Mouse (Mus musculus) embryonic facial prominence, embryonic 14.5 days (tissue): ENCODE measurements around the gene Vmn1r148. TPM values are rescaled to one million over a fixed set of nuclear protein-coding genes. Genes with fewer than 3 reads are reported as not detected.
"Not testable (repeated sequence)": the region's sequence is repeated elsewhere in the genome, so short reads cannot be mapped to it uniquely, and the experiment has no call there.

Source experiments
- ATAC-seq: fragments of 200-750 bp; cut with Nextera tagmentation; 2 replicates; pipeline ENCODE4 v1.8.0; 2017; ENCODE audit warnings: low read depth, moderate number of reproducible peaks, moderate TSS enrichment
- DNase-seq: peaks from one replicate; pipeline ENCODE4 v3.0.0-alpha.2; 2015; ENCODE audit warnings: low spot score
- H3K27ac ChIP-seq: fragments of 300-500 bp; sonication (generic); replicated peaks from 2 replicates; pipeline ENCODE4 v1.5.1; 2014; ENCODE audit warnings: low read depth, mild to moderate bottlenecking, low read length, moderate library complexity
- H3K27me3 ChIP-seq: fragments of 300-500 bp; sonication (generic); replicated peaks from 2 replicates; pipeline ENCODE4 v1.6.1; 2014; ENCODE audit warnings: low read length; ENCODE audit not compliant: control insufficient read depth, insufficient read depth
- H3K36me3 ChIP-seq: fragments of 300-500 bp; sonication (generic); 2 replicates; pipeline ENCODE4 v1.6.1; 2014; ENCODE audit warnings: low read length, mixed read lengths; ENCODE audit not compliant: control insufficient read depth, insufficient read depth
- H3K4me1 ChIP-seq: fragments of 300-500 bp; sonication (generic); 2 replicates; pipeline ENCODE4 v1.6.1; 2014; ENCODE audit warnings: antibody characterized with exemption, low read length; ENCODE audit not compliant: control insufficient read depth, insufficient read depth
- H3K4me2 ChIP-seq: fragments of 300-500 bp; sonication (generic); 2 replicates; pipeline ENCODE4 v1.6.1; 2014; ENCODE audit warnings: low read depth, mild to moderate bottlenecking, low read length, moderate library complexity, mixed read lengths
- H3K4me3 ChIP-seq: fragments of 300-500 bp; sonication (generic); 2 replicates; pipeline ENCODE4 v1.5.1; 2014; ENCODE audit warnings: low read depth, mild to moderate bottlenecking, low read length
- H3K9ac ChIP-seq: fragments of 300-500 bp; sonication (generic); 2 replicates; pipeline ENCODE4 v1.6.1; 2014; ENCODE audit warnings: low read depth, mild to moderate bottlenecking, low read length, moderate library complexity, mixed read lengths
- H3K9me3 ChIP-seq: fragments of 300-500 bp; sonication (generic); 2 replicates; pipeline ENCODE4 v1.6.1; 2016; ENCODE audit warnings: low read length; ENCODE audit not compliant: control insufficient read depth
- WGBS: fragments of 180-500 bp; shearing (Covaris S2); extraction: QIAGEN DNeasy Blood & Tissue Kit; methylation state at CpG from one replicate; pipeline ENCODE4 v1.1.7; 2014; 5-methylcytosine and 5-hydroxymethylcytosine counted together
- polyA plus RNA-seq: library from polyadenylated mRNA; unstranded; fragments of >200 nt; fragmentation: Nextera tagmentation; extraction: Ambion mirVana; gene quantifications from 2 replicates; pipeline ENCODE4 v1.2.1, GENCODE M21; 2014

Gene Vmn1r148
- not detected in 2 replicates for polyA plus RNA-seq

- not testable (repeated sequence) for H3K4me1 ChIP-seq, ATAC-seq, H3K27ac ChIP-seq, H3K27me3 ChIP-seq, DNase-seq, H3K4me2 ChIP-seq, H3K9ac ChIP-seq, H3K4me3 ChIP-seq, H3K9me3 ChIP-seq, H3K36me3 ChIP-seq
- WGBS: no CpG with 5 or more reads among the region's 3 CpGs
Observed at GRCm38 (mm10) chr7:22413283-22413682, at the start of gene Vmn1r148. Vmn1r148 (plus strand) TSS chr7:22413583.

- ATAC-seq, DNase-seq, H3K36me3 ChIP-seq, H3K4me2 ChIP-seq, H3K4me1 ChIP-seq, H3K27ac ChIP-seq, H3K9me3 ChIP-seq, H3K9ac ChIP-seq, H3K27me3 ChIP-seq, H3K4me3 ChIP-seq: not testable (repeated sequence)
- WGBS: no CpG with 5 or more reads among the region's 1 CpGs
Observed at GRCm38 (mm10) chr7:22370939-22371338, 42.4 kb upstream of the Vmn1r148 start, which contains the start of gene Gm8660. Gm8660 (minus strand) TSS chr7:22371039.

DNA sequence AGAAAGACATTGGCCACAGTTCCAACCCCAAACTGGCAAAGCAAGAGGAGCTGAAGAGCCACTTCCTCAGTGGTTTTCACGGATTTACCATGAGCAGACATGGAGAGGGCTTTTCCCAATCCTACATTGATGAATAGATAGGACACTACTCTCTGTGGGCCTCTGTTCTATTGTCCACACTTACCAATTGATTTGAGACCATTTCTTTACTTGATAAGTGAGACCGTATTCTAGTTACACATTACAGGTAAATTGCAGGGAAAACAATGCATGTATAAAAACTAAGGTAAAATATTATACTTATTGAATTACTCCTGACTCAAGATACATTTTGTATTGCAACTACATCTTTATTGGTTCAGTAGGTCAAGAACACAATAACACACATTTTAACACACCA, 24.7 kb downstream of the Vmn1r148 start, which contains the start of gene Vmn1r149:
TSS of gene Vmn1r149 (minus strand) at position 101 of the 400 bp plus-strand sequence.
- H3K9ac ChIP-seq, H3K9me3 ChIP-seq, H3K4me3 ChIP-seq, H3K4me2 ChIP-seq, DNase-seq, H3K36me3 ChIP-seq, H3K27me3 ChIP-seq, H3K27ac ChIP-seq, ATAC-seq, H3K4me1 ChIP-seq: not testable (repeated sequence)
- no CpG with 5 or more reads among the region's 2 CpGs for WGBS

DNA sequence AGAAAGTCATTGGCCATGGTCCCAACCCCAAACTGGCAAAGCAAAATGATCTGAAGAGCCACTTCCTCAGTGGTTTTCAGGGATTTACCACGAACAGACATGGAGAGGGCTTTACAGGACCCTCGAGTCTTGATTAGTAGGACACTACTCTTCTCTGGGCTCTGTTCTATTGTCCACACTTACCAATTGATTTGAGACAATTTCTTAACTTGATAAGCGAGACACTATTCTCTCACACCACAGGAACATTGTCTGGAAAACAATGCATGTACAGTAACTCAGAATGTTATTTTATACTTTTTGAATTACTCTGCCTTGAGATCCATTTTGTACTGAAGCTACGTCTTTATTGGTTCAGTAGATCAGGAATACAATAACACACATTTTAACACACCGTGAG, 50.6 kb downstream of the Vmn1r148 start, which contains the start of gene Gm10665:
TSS of gene Gm10665 (minus strand) at position 101 of the 400 bp plus-strand sequence.
- not testable (repeated sequence) for H3K4me1 ChIP-seq, ATAC-seq, H3K9ac ChIP-seq, H3K27ac ChIP-seq, H3K27me3 ChIP-seq, DNase-seq, H3K36me3 ChIP-seq, H3K4me3 ChIP-seq, H3K4me2 ChIP-seq, H3K9me3 ChIP-seq
- WGBS: no CpG with 5 or more reads among the region's 5 CpGs

Other genes starting within 250 kb of the Vmn1r148 start
- gene Vmn1r142, start 249.5 kb upstream of the Vmn1r148 start, polyA plus RNA-seq: not detected in 2 replicates
- not detected in 2 replicates for gene Vmn1r143, start 224.2 kb upstream of the Vmn1r148 start, polyA plus RNA-seq
- gene Gm8653, start 212.3 kb upstream of the Vmn1r148 start, polyA plus RNA-seq: not detected in 2 replicates
- gene Gm8453, start 184.1 kb upstream of the Vmn1r148 start, polyA plus RNA-seq: not detected in 2 replicates
- not detected in 2 replicates for gene Gm4187, start 83.9 kb upstream of the Vmn1r148 start, polyA plus RNA-seq
- not detected in 2 replicates for gene Gm8660, start 42.5 kb upstream of the Vmn1r148 start, polyA plus RNA-seq
- not detected in 2 replicates for gene Vmn1r149, start 24.6 kb downstream of the Vmn1r148 start, polyA plus RNA-seq
- gene Gm10665, start 50.5 kb downstream of the Vmn1r148 start, polyA plus RNA-seq: not detected in 2 replicates
- not detected in 2 replicates for gene Vmn1r151, start 86.1 kb downstream of the Vmn1r148 start, polyA plus RNA-seq
- gene Vmn1r152, start 109.4 kb downstream of the Vmn1r148 start, polyA plus RNA-seq: not detected in 2 replicates
- gene Gm8677, start 121.3 kb downstream of the Vmn1r148 start, polyA plus RNA-seq: not detected in 2 replicates
- gene Gm4201, start 151.8 kb downstream of the Vmn1r148 start, polyA plus RNA-seq: not detected in 2 replicates
- not detected in 2 replicates for gene Gm4565, start 174.5 kb downstream of the Vmn1r148 start, polyA plus RNA-seq
- not detected in 2 replicates for gene Vmn1r155, start 244.4 kb downstream of the Vmn1r148 start, polyA plus RNA-seq